Mouse (Mus musculus) yolk sac, embryonic 10.5 days (tissue): Measurements from ENCODE around the gene Olfr1395.

Experiments
- DNase-seq: peaks from one replicate; pipeline ENCODE4 v3.0.0-alpha.2; 2017; ENCODE audit warnings: low spot score

Olfr1395 gene

GRCm38 (mm10) chr11:49141974-49142373 lies at the start of gene Olfr1395:
Olfr1395 (plus strand) TSS chr11:49142274.
- DNase-seq: no peak

- no peak for DNase-seq
These were observed 49.3 kb upstream of the Olfr1395 start for GRCm38 (mm10) chr11:49092786-49093185.

DNA sequence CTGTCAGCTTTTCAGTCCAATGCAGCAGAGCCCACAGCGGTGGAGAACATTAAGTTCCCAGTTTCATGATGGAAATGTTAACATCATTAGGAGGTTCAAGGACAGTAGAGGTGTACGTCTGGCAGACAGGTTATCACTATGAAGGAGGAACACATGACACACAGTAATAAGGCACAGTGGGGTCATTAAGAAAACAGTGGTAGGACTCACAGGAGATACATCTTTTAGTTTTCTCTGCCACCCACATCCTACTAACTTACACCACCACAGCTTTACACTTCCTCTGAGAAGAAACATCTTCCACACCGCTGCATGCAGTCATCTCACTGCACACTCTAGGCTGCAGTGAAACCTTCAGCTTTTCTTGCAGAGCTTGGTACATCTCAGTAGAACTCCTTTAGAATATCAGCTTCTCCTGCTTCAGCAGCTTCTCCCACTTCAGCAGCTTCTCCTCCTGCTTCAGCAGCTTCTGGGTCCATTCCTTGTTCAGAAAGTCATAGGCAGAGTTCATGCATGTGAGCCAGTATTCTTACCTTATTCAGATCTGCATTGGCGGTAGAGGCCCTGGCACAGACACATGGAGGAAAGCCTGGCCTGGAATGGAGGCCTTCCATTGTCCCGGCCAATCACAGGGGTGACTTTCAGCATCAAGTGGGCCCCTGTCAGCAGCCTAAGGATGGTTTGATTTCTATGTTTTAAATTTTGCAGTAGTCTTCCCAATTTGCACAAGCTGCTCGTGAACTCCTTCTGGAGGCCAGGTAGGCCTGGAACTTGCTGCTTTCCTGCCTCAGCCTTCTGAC lies 48.0 kb upstream of the Olfr1395 start:
- no peak for DNase-seq

DNA sequence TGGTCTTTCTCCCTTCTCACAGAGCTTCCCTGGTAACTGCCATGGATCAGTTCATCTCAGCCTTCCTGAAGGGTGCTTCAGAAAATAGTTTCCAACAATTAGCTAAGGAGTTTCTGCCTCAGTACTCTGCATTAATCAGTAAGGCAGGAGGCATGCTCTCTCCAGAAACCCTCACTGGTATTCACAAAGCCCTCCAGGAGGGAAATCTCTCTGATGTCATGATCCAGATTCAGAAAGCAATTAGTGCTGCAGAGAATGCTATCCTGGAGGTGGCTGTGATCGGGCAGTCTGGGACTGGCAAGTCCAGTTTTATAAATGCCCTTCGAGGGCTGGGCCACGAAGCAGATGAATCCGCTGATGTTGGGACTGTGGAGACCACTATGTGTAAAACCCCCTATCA lies 46.7 kb upstream of the Olfr1395 start:
- no peak for DNase-seq

GRCm38 (mm10) chr11:49100409-49100808 lies 41.7 kb upstream of the Olfr1395 start:
- no peak for DNase-seq

DNA sequence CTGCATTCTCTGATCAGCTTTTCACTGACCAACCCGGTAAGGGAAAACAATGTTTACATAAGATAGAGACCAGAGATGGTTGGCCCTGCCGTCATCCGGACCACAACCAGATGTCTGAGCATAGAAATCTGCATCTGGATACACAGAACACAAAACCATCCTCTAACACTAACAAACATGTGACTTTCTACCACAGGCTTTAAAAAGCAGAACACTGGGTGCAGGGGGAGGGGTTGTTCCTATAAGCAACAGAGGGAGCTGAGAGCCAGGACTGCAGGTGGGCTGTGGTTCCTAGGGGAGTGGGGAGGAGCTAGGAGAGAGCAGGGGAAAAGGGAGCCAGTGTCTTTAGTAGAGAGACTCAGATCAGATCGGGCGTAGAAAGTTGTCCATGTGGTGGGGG lies 40.6 kb upstream of the Olfr1395 start:
- peak; percentile 30 for DNase-seq

DNA sequence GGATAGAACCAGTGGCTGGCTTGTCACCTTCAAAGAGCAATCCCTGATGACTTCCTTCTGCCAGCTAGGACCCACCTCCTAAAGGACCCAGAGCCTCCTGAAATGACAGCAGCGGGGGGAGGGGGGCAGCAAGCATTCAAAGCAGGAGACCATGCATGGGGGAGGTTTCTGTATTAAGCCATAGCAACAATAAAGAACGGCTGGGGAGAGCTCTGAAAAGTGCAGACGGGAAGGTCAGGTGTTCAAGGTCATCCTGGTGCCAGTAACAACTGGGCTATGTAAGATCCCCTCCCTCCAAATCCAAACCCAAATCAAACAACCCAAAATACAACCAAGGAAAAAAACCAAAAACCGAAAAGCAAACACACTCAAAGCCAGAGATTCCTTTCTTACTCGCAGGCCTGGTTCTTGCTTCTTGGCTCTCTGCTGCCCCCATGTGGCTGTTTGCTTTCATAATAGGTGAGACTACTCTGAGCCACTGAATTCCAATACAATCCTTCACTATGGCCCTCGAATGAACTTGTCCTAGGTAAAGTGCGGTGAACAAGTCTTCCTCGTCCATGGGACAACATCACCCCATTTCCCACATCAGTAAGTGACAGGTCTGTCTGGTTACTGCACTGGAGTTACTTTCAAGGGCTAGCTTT lies 38.9 kb upstream of the Olfr1395 start:
- peak; percentile 77 for DNase-seq

GRCm38 (mm10) chr11:49105752-49106151 lies 36.3 kb upstream of the Olfr1395 start:
- DNase-seq: no peak

DNA sequence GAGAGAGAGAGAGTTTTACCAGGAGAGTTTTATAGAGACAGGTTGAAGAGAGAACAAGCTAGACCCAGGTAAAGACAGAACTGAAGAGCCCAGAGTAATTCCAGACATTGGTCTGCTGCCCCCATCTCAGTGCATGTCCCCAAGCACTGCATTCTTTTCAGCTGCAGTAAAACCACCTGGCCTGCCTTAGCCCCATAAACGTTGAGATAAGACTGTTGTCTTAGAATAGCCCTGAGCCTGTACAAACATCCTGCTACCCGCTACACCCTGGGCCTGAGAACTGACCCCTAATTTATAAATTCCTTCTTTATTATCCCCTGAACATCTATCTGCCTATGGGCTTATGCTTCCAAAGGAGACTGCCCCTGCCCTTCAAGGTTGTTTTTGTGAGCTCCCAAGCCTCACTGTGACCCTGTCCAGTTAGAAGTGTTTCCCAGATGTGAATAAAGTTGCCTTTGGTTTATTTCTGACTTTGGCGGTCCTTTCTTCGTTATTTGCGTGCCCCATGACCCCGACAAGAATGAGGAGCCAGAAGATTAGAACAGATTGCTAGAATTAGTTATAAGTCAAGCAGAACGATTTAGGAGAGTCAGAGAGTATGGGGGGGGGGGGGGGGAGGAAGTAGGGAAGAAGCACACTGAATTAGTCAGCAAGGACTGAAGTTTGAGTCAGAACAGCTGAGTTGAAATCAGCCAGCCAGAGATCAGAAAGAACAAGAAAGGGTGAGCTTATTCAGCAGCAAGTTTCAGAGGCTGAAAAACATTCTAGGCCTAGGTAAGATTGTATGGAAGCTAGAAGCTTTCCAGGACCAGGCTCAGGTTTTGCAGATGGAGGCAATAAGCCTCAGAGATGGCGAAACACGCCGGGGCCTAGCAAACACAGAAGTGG lies 34.2 kb upstream of the Olfr1395 start:
- DNase-seq: no peak

DNA sequence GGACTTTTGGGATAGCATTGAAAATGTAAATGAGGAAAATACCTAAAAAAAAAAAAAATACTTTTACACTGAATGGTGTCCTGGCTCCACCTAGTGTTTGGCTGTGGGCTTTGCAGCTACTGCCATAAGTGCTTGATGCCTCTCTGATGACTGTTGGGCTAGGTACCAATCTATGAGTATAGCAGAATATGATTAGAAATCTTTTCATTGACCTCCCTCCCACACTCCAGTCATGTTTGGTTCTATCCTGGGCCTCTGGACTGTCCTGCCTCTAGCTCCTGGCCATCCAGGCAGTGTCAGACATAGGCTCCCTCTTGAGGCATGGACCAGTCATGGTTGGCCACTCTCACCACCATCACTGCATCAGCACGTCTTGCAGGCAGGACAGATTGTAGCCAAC lies 33.2 kb upstream of the Olfr1395 start:
- DNase-seq: no peak

DNA sequence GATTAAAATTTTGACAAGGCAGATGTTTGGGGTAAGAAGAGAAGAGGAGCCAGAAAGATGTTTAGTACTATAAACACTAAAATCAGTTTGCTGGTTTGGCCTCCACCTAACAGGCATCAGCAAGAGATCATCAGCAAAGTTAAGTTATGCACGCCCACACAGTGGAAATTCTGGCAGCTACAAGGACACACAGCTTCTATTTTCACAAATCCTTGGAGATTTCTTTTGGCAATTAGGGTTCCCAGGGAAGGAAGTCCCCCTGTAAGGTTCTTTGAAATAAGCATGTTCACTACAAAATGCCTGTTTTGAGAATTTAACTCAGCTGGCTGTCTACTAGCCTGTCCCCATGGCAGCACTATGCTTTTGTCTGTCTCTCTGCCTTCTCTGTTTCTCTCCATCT lies 31.1 kb upstream of the Olfr1395 start:
- DNase-seq: no peak

DNA sequence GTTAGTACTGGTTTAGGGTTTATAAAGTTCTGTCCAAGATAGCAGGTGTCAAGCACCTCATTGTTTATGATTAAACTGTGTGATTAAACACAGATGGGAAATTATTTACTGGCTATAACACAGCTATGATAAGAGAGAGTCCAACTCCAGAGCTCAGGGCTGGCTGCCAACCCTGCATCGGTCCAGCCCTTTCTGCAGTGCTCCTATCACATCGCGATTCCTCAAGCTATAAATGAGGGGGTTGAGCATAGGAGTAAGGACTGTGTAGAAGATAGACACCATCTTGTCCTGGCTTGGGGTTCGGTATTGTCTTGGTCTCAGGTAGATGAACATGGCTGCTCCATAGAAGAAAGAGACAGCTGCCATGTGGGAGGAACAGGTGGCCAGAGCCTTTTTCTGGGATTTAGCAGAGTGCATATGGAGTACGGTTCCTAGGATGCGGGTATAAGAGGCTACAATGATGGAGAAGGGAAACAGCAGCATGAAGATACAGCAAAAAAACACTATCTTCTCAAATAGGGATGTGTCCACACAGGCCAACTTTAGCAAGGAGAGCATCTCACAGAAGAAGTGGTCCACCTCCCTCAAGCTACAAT lies 29.4 kb upstream of the Olfr1395 start:
- DNase-seq: no peak

DNA sequence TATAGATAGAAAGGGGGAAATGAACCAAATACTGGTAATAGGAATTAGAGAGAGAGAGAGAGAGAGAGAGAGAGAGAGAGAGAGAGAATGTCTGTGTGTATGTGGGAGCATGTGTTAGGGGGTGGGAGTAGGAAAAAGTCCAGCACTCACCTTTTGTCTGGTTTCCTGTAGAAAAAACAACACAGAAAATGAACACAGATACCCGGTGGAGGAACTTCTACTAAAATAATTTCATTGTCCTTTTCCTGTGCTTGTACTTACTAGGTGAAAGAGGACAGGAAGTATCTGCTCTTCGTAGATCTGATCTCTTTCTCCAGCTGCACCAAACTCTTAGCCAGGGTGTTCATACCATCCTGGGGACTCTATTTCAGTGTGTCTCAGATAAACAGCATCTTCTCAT lies 27.9 kb upstream of the Olfr1395 start:
- DNase-seq: no peak

GRCm38 (mm10) chr11:49114774-49115173 lies 27.3 kb upstream of the Olfr1395 start, which contains the start of gene Olfr1396:
Olfr1396 (minus strand) TSS chr11:49114874.
- no peak for DNase-seq

GRCm38 (mm10) chr11:49119635-49120034 lies 22.4 kb upstream of the Olfr1395 start:
- no peak for DNase-seq

DNA sequence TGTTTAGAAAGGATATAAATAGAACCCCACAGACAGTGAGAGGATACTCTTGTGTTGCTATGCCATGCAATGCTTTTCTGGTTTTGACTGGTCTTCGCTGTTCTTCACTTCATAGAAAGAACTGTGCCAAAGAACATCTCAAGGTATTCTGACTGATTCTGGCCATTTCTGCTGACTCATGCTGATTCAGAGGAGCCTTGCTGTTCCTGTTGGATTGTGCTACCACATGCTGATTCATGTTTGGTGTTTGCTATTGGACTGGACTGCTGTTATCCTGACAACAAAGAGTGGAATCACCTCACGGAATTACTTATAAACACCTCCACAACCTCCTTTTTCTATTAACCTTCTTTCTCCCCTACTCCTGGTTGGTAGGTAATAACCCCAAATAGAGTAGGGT lies 17.9 kb upstream of the Olfr1395 start:
- DNase-seq: no peak

GRCm38 (mm10) chr11:49154077-49154476 lies 12.0 kb downstream of the Olfr1395 start, which contains the start of gene Olfr1394:
Olfr1394 (plus strand) TSS chr11:49154377.
- DNase-seq: no peak

- no peak for DNase-seq
These were observed 15.0 kb downstream of the Olfr1395 start for GRCm38 (mm10) chr11:49156821-49157814.

DNA sequence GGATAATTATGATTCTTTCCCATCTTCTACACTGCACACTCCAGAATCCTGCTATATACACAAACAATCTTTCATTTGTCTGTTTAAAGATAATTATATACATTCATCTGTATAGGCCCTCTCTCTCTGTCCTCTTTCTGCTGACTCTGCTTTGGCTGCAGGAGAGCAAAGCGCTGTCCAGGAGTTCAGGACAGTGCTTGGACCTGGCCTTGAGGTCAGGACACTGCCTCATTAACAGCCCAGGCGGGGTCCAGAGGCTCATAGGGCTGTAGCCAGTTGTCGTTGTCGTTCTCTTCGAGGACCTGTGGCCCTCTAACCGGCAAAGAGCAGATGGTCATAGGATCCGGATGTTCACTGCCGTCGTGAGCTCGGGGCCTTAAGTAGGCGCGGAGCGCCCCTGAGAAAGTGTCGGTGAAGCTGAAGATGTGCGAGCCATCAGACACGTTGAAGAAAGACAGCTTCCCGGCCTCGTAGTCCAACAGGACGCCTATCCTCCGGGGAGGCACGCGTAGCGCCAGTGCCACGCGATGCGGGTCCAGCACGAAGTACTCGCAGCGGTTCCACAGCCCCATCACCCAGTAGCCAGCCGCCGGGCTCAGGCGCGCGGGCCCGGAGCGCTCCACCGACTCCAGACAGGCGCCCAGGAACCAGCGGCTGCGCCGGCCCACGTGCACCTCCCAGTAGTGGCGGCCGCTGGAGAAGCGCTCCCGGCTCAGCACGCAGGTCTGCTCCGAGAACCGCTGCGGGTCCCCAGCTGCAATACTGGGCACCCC lies 27.0 kb downstream of the Olfr1395 start:
- peak; percentile 23 for DNase-seq

GRCm38 (mm10) chr11:49170576-49170975 lies 28.5 kb downstream of the Olfr1395 start:
- DNase-seq: no peak
